Mouse (Mus musculus) ES-Bruce4 (cell line): ENCODE data around the gene Lin7c.

Experiments used
- CTCF ChIP-seq: IDR thresholded peaks from one replicate; pipeline ENCODE4 v1.8.1; 2011; ENCODE audit warnings: low read depth, low read length
- POLR2A ChIP-seq: IDR thresholded peaks from one replicate; pipeline ENCODE4 v1.8.1; 2011; ENCODE audit warnings: low read length; ENCODE audit not compliant: insufficient read depth

- TF ChIP-seq POLR2A: no peak
- no peak for TF ChIP-seq CTCF
Observed at GRCm38 (mm10) chr2:109881625-109882024, 9.0 kb upstream of the Lin7c start.
